Mouse (Mus musculus) heart, postnatal 0 days (tissue): ENCODE measurements around the gene Lrfn3. TPM values are rescaled to one million over a fixed set of nuclear protein-coding genes. Genes with fewer than 3 reads are reported as not detected.

Experiments used
- ATAC-seq: fragments of 200-750 bp; cut with Nextera tagmentation; 2 replicates; pipeline ENCODE4 v1.8.0; 2017; ENCODE audit warnings: low read depth, moderate number of reproducible peaks, moderate library complexity; ENCODE audit not compliant: insufficient read depth
- DNase-seq: peaks from one replicate; pipeline ENCODE4 v3.0.0-alpha.2; 2016; ENCODE audit warnings: low spot score
- H3K27ac ChIP-seq: fragments of 300-500 bp; sonication (generic); 2 replicates; pipeline ENCODE4 v1.5.1; 2014; ENCODE audit warnings: low read depth, mild to moderate bottlenecking
- H3K27me3 ChIP-seq: fragments of 300-500 bp; sonication (generic); 2 replicates; pipeline ENCODE4 v1.6.1; 2014; ENCODE audit warnings: low read length, mixed read lengths; ENCODE audit not compliant: control insufficient read depth, insufficient read depth
- H3K36me3 ChIP-seq: fragments of 300-500 bp; sonication (generic); replicated peaks from 2 replicates; pipeline ENCODE4 v1.6.1; 2014; ENCODE audit warnings: low read length, mixed read lengths; ENCODE audit not compliant: control insufficient read depth, insufficient read depth
- H3K4me1 ChIP-seq: fragments of 300-500 bp; sonication (generic); 2 replicates; pipeline ENCODE4 v1.6.1; 2014; ENCODE audit warnings: antibody characterized with exemption; ENCODE audit not compliant: control insufficient read depth, insufficient read depth
- H3K4me2 ChIP-seq: fragments of 300-500 bp; sonication (generic); 2 replicates; pipeline ENCODE4 v1.6.1; 2014; ENCODE audit warnings: low read depth, mild to moderate bottlenecking, low read length, moderate library complexity
- H3K4me3 ChIP-seq: fragments of 300-500 bp; sonication (generic); 2 replicates; pipeline ENCODE4 v1.5.1; 2014; ENCODE audit warnings: low read depth, low read length
- H3K9ac ChIP-seq: fragments of 300-500 bp; sonication (generic); replicated peaks from 2 replicates; pipeline ENCODE4 v1.6.1; 2014; ENCODE audit warnings: low read depth, low read length, mixed read lengths
- H3K9me3 ChIP-seq: fragments of 300-500 bp; sonication (generic); replicated peaks from 2 replicates; pipeline ENCODE4 v1.6.1; 2016; ENCODE audit warnings: low read length; ENCODE audit not compliant: control insufficient read depth
- CTCF ChIP-seq: IDR thresholded peaks from 2 replicates; pipeline ENCODE4 v1.5.1; 2016; ENCODE audit warnings: antibody characterized with exemption, control low read depth, low read depth
- EP300 ChIP-seq: IDR thresholded peaks from 2 replicates; pipeline ENCODE4 v1.6.1; 2016; ENCODE audit warnings: antibody characterized with exemption, low read depth
- WGBS: fragments of 180-500 bp; shearing (Covaris S2); extraction: QIAGEN DNeasy Blood & Tissue Kit; methylation state at CpG from one replicate; pipeline ENCODE4 v1.1.7; 2014; 5-methylcytosine and 5-hydroxymethylcytosine counted together
- polyA plus RNA-seq: library from polyadenylated mRNA; unstranded; fragments of >200 nt; fragmentation: Nextera tagmentation; extraction: Ambion mirVana; gene quantifications from 2 replicates; pipeline ENCODE4 v1.2.1, GENCODE M21; 2015
- total RNA-seq: library from RNA; depleted of rRNA; stranded (reverse); fragments of >200 nt; gene quantifications from 2 replicates; pipeline ENCODE4 v1.2.3, GENCODE M21; 2014; ENCODE audit warnings: low replicate concordance

Gene Lrfn3
- total and polyA plus RNA-seq, 2 experiments from 2014 or later, result 0.40 to 5.4 TPM

- Histone ChIP-seq H3K4me1 (no peaks in the 10 kb centered on the region), H3K27ac (no peak overlapping the region), H3K4me3 (no peak overlapping the region), H3K9ac (no peak overlapping the region), H3K4me2 (no peak overlapping the region), H3K27me3 (peaks cover 7% of the 10 kb centered on the region; the same call in 1 of the 2 replicates), H3K36me3 (no peaks in the 10 kb centered on the region), H3K9me3 (no peaks in the 10 kb centered on the region)
- DNase-seq (no peak), ATAC-seq (no peak)
- no peak for TF ChIP-seq CTCF
- no peak for TF ChIP-seq EP300
- WGBS, result 72% methylated on average over 7 of the region's 7 CpGs
Observed at GRCm38 (mm10) chr7:30358378-30359186, 4.0 kb downstream of the Lrfn3 start.

- H3K4me3 ChIP-seq, result no peak overlapping the region
- H3K9ac ChIP-seq, result no peak overlapping the region
- TF ChIP-seq EP300 (no peak), CTCF (no peak)
- no peak overlapping the region for H3K27ac ChIP-seq
- H3K36me3 ChIP-seq, result no peaks in the 10 kb centered on the region
- peaks cover 17% of the 10 kb centered on the region for H3K27me3 ChIP-seq
- H3K9me3 ChIP-seq, result no peaks in the 10 kb centered on the region
- ATAC-seq (no peak), DNase-seq (no peak)
- no peak overlapping the region for H3K4me2 ChIP-seq
- no peaks in the 10 kb centered on the region for H3K4me1 ChIP-seq
- 64% methylated on average over 4 of the region's 4 CpGs for WGBS
Observed at GRCm38 (mm10) chr7:30354059-30354458, 8.5 kb downstream of the Lrfn3 start.

GRCm38 (mm10) chr7:30353279-30353822 is 9.2 kb downstream of the Lrfn3 start:
- 14% methylated on average over 6 of the region's 6 CpGs for WGBS

GRCm38 (mm10) chr7:30347828-30348227 is 14.7 kb downstream of the Lrfn3 start:
- H3K27ac ChIP-seq, result no peak overlapping the region
- peak; percentile 64 for TF ChIP-seq CTCF
- TF ChIP-seq EP300, result no peak
- 2% methylated on average over 30 of the region's 30 CpGs for WGBS
- ATAC-seq, result 0 out of 2 replicates have a peak, but pooled peaks have one; percentile 30
- H3K36me3 ChIP-seq, result no peaks in the 10 kb centered on the region
- H3K9me3 ChIP-seq, result no peaks in the 10 kb centered on the region
- H3K4me2 ChIP-seq, result no peak overlapping the region
- H3K4me3 ChIP-seq, result no peak overlapping the region
- H3K4me1 ChIP-seq, result no peaks in the 10 kb centered on the region
- no peak overlapping the region for H3K9ac ChIP-seq
- peaks cover 44% of the 10 kb centered on the region for H3K27me3 ChIP-seq
- no peak for DNase-seq

More at GRCm38 (mm10) chr7:30353279-30353822, 9.2 kb downstream of the Lrfn3 start:
- Histone ChIP-seq H3K36me3 (no peaks in the 10 kb centered on the region), H3K27ac (no peak overlapping the region), H3K9me3 (no peaks in the 10 kb centered on the region), H3K9ac (no peak overlapping the region), H3K4me3 (no peak overlapping the region), H3K4me1 (no peaks in the 10 kb centered on the region), H3K4me2 (no peak overlapping the region), H3K27me3 (peaks cover 24% of the 10 kb centered on the region)
- ATAC-seq, result no peak
- DNase-seq, result peak; percentile 46
- TF ChIP-seq CTCF (peak; percentile 65), EP300 (no peak)

GRCm38 (mm10) chr7:30346635-30347379 is 15.8 kb downstream of the Lrfn3 start:
- Histone ChIP-seq H3K9ac (no peak overlapping the region), H3K4me1 (no peaks in the 10 kb centered on the region), H3K27ac (no peak overlapping the region), H3K4me2 (no peak overlapping the region), H3K9me3 (no peaks in the 10 kb centered on the region), H3K36me3 (no peaks in the 10 kb centered on the region), H3K4me3 (no peak overlapping the region), H3K27me3 (peaks cover 41% of the 10 kb centered on the region)
- TF ChIP-seq EP300, result no peak
- no peak for TF ChIP-seq CTCF
- DNase-seq, result no peak
- ATAC-seq, result no peak
- WGBS, result 21% methylated on average over 21 of the region's 21 CpGs
